Comparison of ENCODE assay signal across 32 mouse cellular contexts in genomic region chr10:122759729-122760128, GRCm38 (mm10).
"Had no signal": no experiment of that assay in that cellular context is flagged by ENCODE, and none has a peak within 500 bp of the region (broad histone marks: within the 10 kb centered on the region; RNA-seq: fewer than 3 reads in every experiment).

No protein-coding gene starts in this region.

- DNase-seq: heart, postnatal 10 days; heart, postnatal 14 days; heart, postnatal 36 days; heart, postnatal 4 days; kidney, adult 11 months; kidney, adult 18-20 months; kidney, adult 2 months; kidney, adult 8-10 months; kidney, adult 9 months; kidney, postnatal 10 days; kidney, postnatal 14 days; kidney, postnatal 25 days; kidney, postnatal 36 days; kidney, postnatal 4 days; layer of hippocampus, adult 9-11 months; layer of hippocampus, postnatal 36 days had no signal

- H3K36me3 ChIP-seq: heart, embryonic 12.5 days; heart, embryonic 13.5 days; heart, embryonic 15.5 days; hindbrain, embryonic 10.5 days; hindbrain, embryonic 12.5 days; hindbrain, embryonic 13.5 days; hindbrain, embryonic 15.5 days; intestine, embryonic 15.5 days; kidney, embryonic 15.5 days had no signal

- H3K27me3 ChIP-seq: heart, embryonic 12.5 days; heart, embryonic 13.5 days; heart, embryonic 15.5 days; hindbrain, embryonic 12.5 days; hindbrain, embryonic 13.5 days; hindbrain, embryonic 15.5 days; intestine, embryonic 15.5 days; kidney, embryonic 15.5 days had no signal

- H3K9ac ChIP-seq: heart, embryonic 12.5 days; heart, embryonic 13.5 days; heart, embryonic 15.5 days; hindbrain, embryonic 12.5 days; hindbrain, embryonic 13.5 days; hindbrain, embryonic 14.5 days; hindbrain, embryonic 15.5 days; intestine, embryonic 15.5 days; kidney, embryonic 15.5 days had no signal

- H3K4me2 ChIP-seq: heart, embryonic 12.5 days; heart, embryonic 13.5 days; heart, embryonic 15.5 days; hindbrain, embryonic 12.5 days; hindbrain, embryonic 13.5 days; hindbrain, embryonic 14.5 days; hindbrain, embryonic 15.5 days; intestine, embryonic 15.5 days; kidney, embryonic 15.5 days had no signal

- H3K4me3 ChIP-seq: heart, embryonic 12.5 days; heart, embryonic 13.5 days; heart, embryonic 15.5 days; hindbrain, embryonic 10.5 days; hindbrain, embryonic 12.5 days; hindbrain, embryonic 13.5 days; hindbrain, embryonic 15.5 days; intestine, embryonic 15.5 days; kidney, embryonic 15.5 days; layer of hippocampus, adult 2 months; left cerebral cortex, adult 2 months had no signal

- ATAC-seq: hindbrain, embryonic 16.5 days; hindbrain, postnatal 0 days; intestine, embryonic 15.5 days; intestine, embryonic 16.5 days; intestine, postnatal 0 days had no signal

- H3K9me3 ChIP-seq: heart, embryonic 12.5 days; heart, embryonic 13.5 days; heart, embryonic 15.5 days; hindbrain, embryonic 10.5 days; hindbrain, embryonic 12.5 days; hindbrain, embryonic 13.5 days; hindbrain, embryonic 15.5 days; intestine, embryonic 15.5 days; kidney, embryonic 15.5 days had no signal

- H3K27ac ChIP-seq: heart, embryonic 13.5 days; heart, embryonic 15.5 days; hindbrain, embryonic 10.5 days; hindbrain, embryonic 12.5 days; hindbrain, embryonic 13.5 days; hindbrain, embryonic 14.5 days; hindbrain, embryonic 15.5 days; hindbrain, postnatal 0 days; intestine, embryonic 15.5 days; layer of hippocampus, adult 2 months; left cerebral cortex, adult 2 months had no signal
